Mouse (Mus musculus): Measurements from ENCODE around the gene Pin1. TPM values are rescaled to one million over a fixed set of nuclear protein-coding genes. Genes with fewer than 3 reads are reported as not detected.
"Not testable (repeated sequence)": the region's sequence is repeated elsewhere in the genome, so short reads cannot be mapped to it uniquely, and the experiment has no call there.

The Pin1 gene
- 10 to 100 TPM; 12.6 to 13.4 TPM for total RNA-seq (2021)
- long read RNA-seq, experiment 1, transcript Pin1-201 (4 exons, 3,843 nt), result major isoform, 89 of 120 reads
- long read RNA-seq, experiment 1, partial matches to known transcripts, result 12 of 120 reads
- long read RNA-seq, experiment 1, other reads (novel, unspliced or antisense), result 19 of 120 reads
- long read RNA-seq, experiment 2, transcript Pin1-201 (4 exons, 3,843 nt), result major isoform, 161 of 205 reads
- long read RNA-seq, experiment 2, partial matches to known transcripts, result 19 of 205 reads
- long read RNA-seq, experiment 2, other reads (novel, unspliced or antisense), result 25 of 205 reads

DNA sequence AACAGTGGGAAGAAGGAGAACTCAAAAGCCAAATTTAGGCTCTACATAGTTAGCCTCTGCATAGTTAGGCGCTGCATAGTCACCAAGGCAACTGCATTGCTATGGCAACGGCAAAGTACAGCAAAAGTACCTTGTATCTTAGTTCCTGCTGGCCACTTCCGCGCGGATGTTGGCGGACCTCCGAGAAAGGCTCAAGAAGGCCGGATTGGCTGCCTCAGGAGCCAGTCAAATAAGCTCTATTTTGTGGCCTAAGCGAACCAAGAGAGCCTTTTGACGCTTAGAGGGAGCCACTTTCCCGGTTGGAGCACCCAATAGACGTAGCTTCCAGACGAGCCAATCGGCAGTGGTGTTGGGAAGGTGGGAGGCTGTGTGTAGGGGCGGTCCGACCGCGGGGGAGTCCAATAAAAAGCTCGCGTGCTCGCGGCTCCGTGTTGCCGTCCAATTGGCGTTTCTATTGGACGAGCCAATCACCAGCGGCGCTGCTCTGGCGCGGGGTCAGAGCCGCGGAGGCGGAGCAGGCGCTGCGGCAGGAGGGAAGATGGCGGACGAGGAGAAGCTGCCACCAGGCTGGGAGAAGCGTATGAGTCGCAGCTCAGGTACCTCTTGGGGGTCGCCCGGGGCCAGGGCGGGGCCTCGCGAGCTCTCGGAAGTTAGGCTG, at the start of gene Pin1:
TSS of gene Pin1 (plus strand) at position 494 of the 658 bp plus-strand sequence.
- intact Hi-C loops (cut with DNase I), result loop anchor here (5.0 kb wide), 1 partner anchor 184 kb away; no protein-coding TSS in a partner anchor
- peak; percentile 96 to 97 for DNase-seq

- intact Hi-C loops (cut with DNase I), result loop anchor here (10.0 kb wide), 1 partner anchor 141 kb away; the partner anchor contains the start of gene Zfp26
- DNase-seq, result no peak
Observed at GRCm38 (mm10) chr9:20606269-20606668, 45.6 kb upstream of the Pin1 start.

GRCm38 (mm10) chr9:20607100-20607974, 44.6 kb upstream of the Pin1 start:
- DNase-seq, result peak; percentile 64 to 90
- intact Hi-C loops (cut with DNase I), result loop anchor here (10.0 kb wide), 1 partner anchor 143 kb away; the partner anchor contains the start of gene Zfp26

GRCm38 (mm10) chr9:20609831-20610464, 41.9 kb upstream of the Pin1 start:
- intact Hi-C loops (cut with DNase I), result loop anchor here (10.0 kb wide), 1 partner anchor 145 kb away; the partner anchor contains the start of gene Zfp26
- DNase-seq, result no peak

GRCm38 (mm10) chr9:20611976-20612375, 39.9 kb upstream of the Pin1 start:
- intact Hi-C loops (cut with DNase I), result no loop called here
- no peak for DNase-seq

- no peak for DNase-seq
- intact Hi-C loops (cut with DNase I), result no loop called here
Observed at GRCm38 (mm10) chr9:20616685-20617084, 35.2 kb upstream of the Pin1 start.

DNA sequence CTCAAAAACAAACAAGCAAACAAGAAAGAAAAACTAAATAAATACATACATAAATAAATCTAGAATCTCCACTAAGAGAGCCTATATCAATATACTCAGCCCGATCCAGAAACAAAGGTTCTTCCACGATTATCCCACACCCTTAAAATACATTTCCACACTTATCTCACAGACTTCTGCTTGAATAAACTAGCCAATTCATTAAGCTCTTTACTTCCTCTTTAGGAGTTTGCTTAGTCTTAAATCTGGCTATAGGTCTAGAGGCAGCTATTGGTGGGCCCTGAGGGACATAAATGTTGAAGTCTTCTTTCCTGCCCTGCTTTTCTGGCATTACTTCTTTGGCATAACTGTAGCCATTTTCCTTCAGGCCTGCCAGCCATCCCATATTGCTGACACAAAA, 20.6 kb upstream of the Pin1 start:
- DNase-seq, result no peak
- intact Hi-C loops (cut with DNase I), result no loop called here

GRCm38 (mm10) chr9:20635676-20636075, 16.2 kb upstream of the Pin1 start:
- intact Hi-C loops (cut with DNase I); DNase-seq: not testable (repeated sequence)

DNA sequence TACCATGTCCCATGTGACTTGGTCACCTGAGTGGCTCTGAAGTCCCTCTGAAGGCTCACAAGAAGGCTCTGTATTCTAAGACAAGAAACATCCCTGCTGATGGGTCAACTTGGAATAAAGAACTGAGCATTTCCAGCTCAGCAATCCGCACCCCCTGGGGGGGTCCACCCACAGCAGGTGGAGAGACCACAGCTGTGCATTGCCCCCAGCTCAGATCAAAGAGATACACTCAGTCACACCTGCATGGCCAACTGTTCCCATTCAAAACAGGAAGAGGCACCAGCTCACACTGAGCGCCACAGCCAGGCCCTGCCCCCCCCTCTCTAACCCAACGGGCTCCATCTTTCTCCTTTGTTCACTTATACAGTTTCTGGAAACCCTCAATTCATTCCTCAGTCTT, 15.6 kb upstream of the Pin1 start:
- intact Hi-C loops (cut with DNase I), result no loop called here

GRCm38 (mm10) chr9:20636790-20637189, 15.1 kb upstream of the Pin1 start:
- no peak for DNase-seq
- intact Hi-C loops (cut with DNase I), result no loop called here

More for the DNA sequence above, 15.6 kb upstream of the Pin1 start:
- DNase-seq, result no peak

- no peak for DNase-seq
- intact Hi-C loops (cut with DNase I), result no loop called here
Observed at GRCm38 (mm10) chr9:20638552-20638951, 13.3 kb upstream of the Pin1 start.

DNA sequence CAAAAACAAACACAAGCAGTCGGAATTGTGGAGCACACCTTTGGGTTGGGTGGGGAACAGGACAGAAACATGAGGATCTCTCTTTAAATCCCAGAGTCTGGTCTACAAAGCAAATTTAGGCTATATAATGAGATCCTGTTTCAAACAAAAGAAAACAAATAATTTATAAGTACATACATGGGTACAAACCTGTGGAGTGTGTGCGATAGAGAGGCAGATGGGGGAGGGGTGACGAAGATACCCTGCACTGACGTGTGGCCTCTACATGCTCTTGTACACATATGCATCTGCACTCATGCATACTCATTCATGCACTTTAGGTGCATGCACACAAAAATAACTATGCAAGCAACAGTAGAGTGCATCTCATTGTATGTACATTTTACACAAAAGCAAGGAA, 12.4 kb upstream of the Pin1 start:
- intact Hi-C loops (cut with DNase I), result no loop called here
- DNase-seq, result no peak

GRCm38 (mm10) chr9:20641501-20641900, 10.4 kb upstream of the Pin1 start:
- intact Hi-C loops (cut with DNase I), result no loop called here
- no peak for DNase-seq

GRCm38 (mm10) chr9:20642101-20642895, 9.6 kb upstream of the Pin1 start, which contains the start of gene Ubl5:
Ubl5 (plus strand) TSS chr9:20642878.
- intact Hi-C loops (cut with DNase I), result no loop called here
- DNase-seq, result peak; percentile 58 to 74

GRCm38 (mm10) chr9:20642896-20643466, 8.9 kb upstream of the Pin1 start:
- intact Hi-C loops (cut with DNase I), result no loop called here
- peak; percentile 62 to 69 for DNase-seq

GRCm38 (mm10) chr9:20643781-20644180, 8.1 kb upstream of the Pin1 start:
- no peak for DNase-seq
- intact Hi-C loops (cut with DNase I), result no loop called here

GRCm38 (mm10) chr9:20644360-20645081, 7.4 kb upstream of the Pin1 start, which contains the start of gene Fbxl12:
Fbxl12 (minus strand) TSS chr9:20644767.
- intact Hi-C loops (cut with DNase I), result no loop called here
- DNase-seq, result peak; percentile 46 to 73

- intact Hi-C loops (cut with DNase I), result no loop called here
Observed at GRCm38 (mm10) chr9:20645121-20645520, 6.8 kb upstream of the Pin1 start.

More at GRCm38 (mm10) chr9:20645121-20645520, 6.8 kb upstream of the Pin1 start:
- no peak for DNase-seq
